Mouse (Mus musculus): Measurements from ENCODE around the gene Poglut1.

Poglut1 gene

GRCm38 (mm10) chr16:38476312-38477240, 73.5 kb downstream of the Poglut1 start:
- in situ Hi-C loops (cut with MboI, MseI) = no loop called here

GRCm38 (mm10) chr16:38475681-38476311, 74.3 kb downstream of the Poglut1 start:
- in situ Hi-C loops (cut with MboI, MseI) = no loop called here
